Mouse (Mus musculus) midbrain, embryonic 10.5 days (tissue): ENCODE results near the gene Glis3. TPM values are rescaled to one million over a fixed set of nuclear protein-coding genes. Genes with fewer than 3 reads are reported as not detected.

Source experiments
- DNase-seq: peaks from one replicate; pipeline ENCODE4 v3.0.0-alpha.2; 2017; ENCODE audit warnings: low spot score
- H3K27ac ChIP-seq: fragments of 300-500 bp; sonication (generic); replicated peaks from 2 replicates; pipeline ENCODE4 v1.5.1; 2016; ENCODE audit warnings: mild to moderate bottlenecking
- H3K27me3 ChIP-seq: fragments of 300-500 bp; sonication (generic); 2 replicates; pipeline ENCODE4 v1.6.1; 2016; ENCODE audit warnings: low read depth, mild to moderate bottlenecking; ENCODE audit not compliant: poor library complexity, severe bottlenecking
- H3K36me3 ChIP-seq: fragments of 300-500 bp; sonication (generic); 2 replicates; pipeline ENCODE4 v1.6.1; 2016; ENCODE audit warnings: mild to moderate bottlenecking, moderate library complexity
- H3K4me1 ChIP-seq: fragments of 300-500 bp; sonication (generic); 2 replicates; pipeline ENCODE4 v1.6.1; 2016
- H3K4me3 ChIP-seq: fragments of 300-500 bp; sonication (generic); 2 replicates; pipeline ENCODE4 v1.5.1; 2016; ENCODE audit warnings: mild to moderate bottlenecking, moderate library complexity
- H3K9me3 ChIP-seq: fragments of 300-500 bp; sonication (generic); replicated peaks from 2 replicates; pipeline ENCODE4 v1.6.1; 2016; ENCODE audit warnings: mild to moderate bottlenecking
- WGBS: fragments of 180-500 bp; shearing (Covaris S2); methylation state at CpG from one replicate; pipeline ENCODE4 v1.1.7; 2016; 5-methylcytosine and 5-hydroxymethylcytosine counted together
- polyA plus RNA-seq: library from polyadenylated mRNA; unstranded; fragments of >200 nt; fragmentation: Nextera tagmentation; extraction: Ambion mirVana; gene quantifications from 2 replicates; pipeline ENCODE4 v1.2.1, GENCODE M21; 2016

Glis3 gene
- polyA plus RNA-seq, 1 experiment from 2014 or later: 4.3 TPM

- Histone ChIP-seq H3K4me1 (peaks cover 42% of the 10 kb centered on the region), H3K27me3 (peaks cover 58% of the 10 kb centered on the region), H3K27ac (peak overlapping the region; percentile 82; the same call in 1 of the 2 replicates), H3K36me3 (no peaks in the 10 kb centered on the region), H3K9me3 (no peaks in the 10 kb centered on the region), H3K4me3 (peak overlapping the region; percentile 78)
- WGBS: under 1% methylated on average over 30 of the region's 30 CpGs
- DNase-seq: peak; percentile 28
Measured at GRCm38 (mm10) chr19:28678646-28679270, 1.1 kb downstream of the Glis3 start.

GRCm38 (mm10) chr19:28677728-28678438 lies 2.0 kb downstream of the Glis3 start:
- H3K27me3 ChIP-seq: peaks cover 52% of the 10 kb centered on the region
- peak overlapping the region; percentile 50 for H3K27ac ChIP-seq
- DNase-seq: peak; percentile 31

GRCm38 (mm10) chr19:28677045-28677727 lies 2.7 kb downstream of the Glis3 start:
- H3K9me3 ChIP-seq: no peaks in the 10 kb centered on the region
- H3K27ac ChIP-seq: no peak overlapping the region
- peaks cover 52% of the 10 kb centered on the region for H3K27me3 ChIP-seq
- no peaks in the 10 kb centered on the region for H3K36me3 ChIP-seq
- H3K4me3 ChIP-seq: peak overlapping the region; percentile 78
- H3K4me1 ChIP-seq: peaks cover 42% of the 10 kb centered on the region
- DNase-seq: no peak
- 26% methylated on average over 8 of the region's 8 CpGs for WGBS

More at GRCm38 (mm10) chr19:28677728-28678438, 2.0 kb downstream of the Glis3 start:
- no peaks in the 10 kb centered on the region for H3K9me3 ChIP-seq
- peak overlapping the region; percentile 78 for H3K4me3 ChIP-seq
- peaks cover 42% of the 10 kb centered on the region for H3K4me1 ChIP-seq
- WGBS: under 1% methylated on average over 32 of the region's 32 CpGs
- H3K36me3 ChIP-seq: no peaks in the 10 kb centered on the region

- H3K4me3 ChIP-seq: no peak overlapping the region
- no peak overlapping the region for H3K27ac ChIP-seq
- no peak for DNase-seq
- peaks cover 6% of the 10 kb centered on the region; the same call in 1 of the 2 replicates for H3K36me3 ChIP-seq
- peaks cover 7% of the 10 kb centered on the region for H3K27me3 ChIP-seq
- H3K9me3 ChIP-seq: no peaks in the 10 kb centered on the region
- H3K4me1 ChIP-seq: peaks cover 6% of the 10 kb centered on the region
- 94% methylated on average over 9 of the region's 9 CpGs for WGBS
Measured at GRCm38 (mm10) chr19:28663781-28664180, 16.1 kb downstream of the Glis3 start.

- Histone ChIP-seq H3K4me3 (no peak overlapping the region), H3K4me1 (peaks cover 6% of the 10 kb centered on the region), H3K9me3 (no peaks in the 10 kb centered on the region), H3K36me3 (peaks cover 6% of the 10 kb centered on the region; the same call in 1 of the 2 replicates), H3K27ac (no peak overlapping the region), H3K27me3 (peaks cover 7% of the 10 kb centered on the region)
- 42% methylated on average over 10 of the region's 10 CpGs for WGBS
- no peak for DNase-seq
Measured at GRCm38 (mm10) chr19:28663148-28663547, 16.7 kb downstream of the Glis3 start.

GRCm38 (mm10) chr19:28662474-28662873 lies 17.4 kb downstream of the Glis3 start:
- Histone ChIP-seq H3K27ac (no peak overlapping the region), H3K9me3 (no peaks in the 10 kb centered on the region), H3K4me1 (peaks cover 6% of the 10 kb centered on the region), H3K4me3 (no peak overlapping the region), H3K36me3 (peaks cover 6% of the 10 kb centered on the region; the same call in 1 of the 2 replicates), H3K27me3 (peaks cover 7% of the 10 kb centered on the region)
- WGBS: 63% methylated on average over 8 of the region's 8 CpGs
- DNase-seq: no peak

GRCm38 (mm10) chr19:28660912-28661311 lies 19.0 kb downstream of the Glis3 start:
- Histone ChIP-seq H3K9me3 (no peaks in the 10 kb centered on the region), H3K27me3 (peaks cover 7% of the 10 kb centered on the region), H3K4me3 (no peak overlapping the region), H3K36me3 (peaks cover 6% of the 10 kb centered on the region; the same call in 1 of the 2 replicates), H3K27ac (no peak overlapping the region), H3K4me1 (peaks cover 6% of the 10 kb centered on the region)
- WGBS: 86% methylated on average over 7 of the region's 7 CpGs
- no peak for DNase-seq

- no peak overlapping the region for H3K27ac ChIP-seq
- 77% methylated on average over 5 of the region's 5 CpGs for WGBS
- no peak for DNase-seq
- H3K27me3 ChIP-seq: peaks cover under 1% of the 10 kb centered on the region; the same call in 1 of the 2 replicates
- no peaks in the 10 kb centered on the region for H3K9me3 ChIP-seq
- no peak overlapping the region for H3K4me3 ChIP-seq
- H3K4me1 ChIP-seq: no peaks in the 10 kb centered on the region
- H3K36me3 ChIP-seq: peaks cover 6% of the 10 kb centered on the region; the same call in 1 of the 2 replicates
Measured at GRCm38 (mm10) chr19:28657686-28658195, 22.1 kb downstream of the Glis3 start.

- WGBS: 88% methylated on average over 6 of the region's 6 CpGs
- Histone ChIP-seq H3K27ac (no peak overlapping the region), H3K9me3 (no peaks in the 10 kb centered on the region), H3K4me3 (no peak overlapping the region), H3K36me3 (peaks cover 9% of the 10 kb centered on the region; the same call in 1 of the 2 replicates), H3K4me1 (no peaks in the 10 kb centered on the region), H3K27me3 (no peaks in the 10 kb centered on the region)
- DNase-seq: no peak
Measured at GRCm38 (mm10) chr19:28656882-28657281, 23.0 kb downstream of the Glis3 start.

GRCm38 (mm10) chr19:28655166-28655565 lies 24.7 kb downstream of the Glis3 start:
- no peak for DNase-seq
- Histone ChIP-seq H3K9me3 (no peaks in the 10 kb centered on the region), H3K27ac (no peak overlapping the region), H3K4me3 (no peak overlapping the region), H3K4me1 (no peaks in the 10 kb centered on the region), H3K36me3 (peaks cover 9% of the 10 kb centered on the region; the same call in 1 of the 2 replicates), H3K27me3 (no peaks in the 10 kb centered on the region)
- WGBS: 89% methylated on average over 7 of the region's 7 CpGs

- Histone ChIP-seq H3K27me3 (no peaks in the 10 kb centered on the region), H3K9me3 (no peaks in the 10 kb centered on the region), H3K4me3 (no peak overlapping the region), H3K4me1 (peaks cover 7% of the 10 kb centered on the region), H3K27ac (no peak overlapping the region), H3K36me3 (peaks cover 9% of the 10 kb centered on the region; the same call in 1 of the 2 replicates)
- DNase-seq: no peak
- 86% methylated on average over 5 of the region's 5 CpGs for WGBS
Measured at GRCm38 (mm10) chr19:28650836-28651235, 29.0 kb downstream of the Glis3 start.

- Histone ChIP-seq H3K27me3 (no peaks in the 10 kb centered on the region), H3K4me1 (peaks cover 13% of the 10 kb centered on the region), H3K4me3 (no peak overlapping the region), H3K36me3 (peaks cover 9% of the 10 kb centered on the region; the same call in 1 of the 2 replicates), H3K27ac (no peak overlapping the region), H3K9me3 (no peaks in the 10 kb centered on the region)
- WGBS: 90% methylated on average over 5 of the region's 5 CpGs
- no peak for DNase-seq
Measured at GRCm38 (mm10) chr19:28649489-28649888, 30.4 kb downstream of the Glis3 start.
